Mouse (Mus musculus) lung, embryonic 14.5 days (tissue): ENCODE measurements around the gene Cadm4. TPM values are rescaled to one million over a fixed set of nuclear protein-coding genes. Genes with fewer than 3 reads are reported as not detected.
"Not testable (repeated sequence)": the region's sequence is repeated elsewhere in the genome, so short reads cannot be mapped to it uniquely, and the experiment has no call there.

Experiments used
- ATAC-seq: fragments of 200-750 bp; cut with Nextera tagmentation; 2 replicates; pipeline ENCODE4 v1.8.0; 2017; ENCODE audit warnings: mild to moderate bottlenecking, moderate TSS enrichment, moderate library complexity; ENCODE audit not compliant: insufficient read depth
- DNase-seq: peaks from one replicate; pipeline ENCODE4 v3.0.0-alpha.2; 2015
- H3K27ac ChIP-seq: fragments of 300-500 bp; sonication (generic); 2 replicates; pipeline ENCODE4 v1.5.1; 2014; ENCODE audit warnings: low read depth, mild to moderate bottlenecking, moderate library complexity
- H3K27me3 ChIP-seq: fragments of 300-500 bp; sonication (generic); 2 replicates; pipeline ENCODE4 v1.6.1; 2014; ENCODE audit warnings: low read length, control low read depth; ENCODE audit not compliant: insufficient read depth
- H3K36me3 ChIP-seq: fragments of 300-500 bp; sonication (generic); 2 replicates; pipeline ENCODE4 v1.6.1; 2014; ENCODE audit warnings: control low read depth; ENCODE audit not compliant: insufficient read depth
- H3K4me1 ChIP-seq: fragments of 300-500 bp; sonication (generic); 2 replicates; pipeline ENCODE4 v1.6.1; 2014; ENCODE audit warnings: antibody characterized with exemption, control low read depth; ENCODE audit not compliant: insufficient read depth
- H3K4me2 ChIP-seq: fragments of 300-500 bp; sonication (generic); 2 replicates; pipeline ENCODE4 v1.6.1; 2014; ENCODE audit warnings: mild to moderate bottlenecking
- H3K4me3 ChIP-seq: fragments of 300-500 bp; sonication (generic); 2 replicates; pipeline ENCODE4 v1.5.1; 2014; ENCODE audit warnings: low read depth, low read length
- H3K9ac ChIP-seq: fragments of 300-500 bp; sonication (generic); 2 replicates; pipeline ENCODE4 v1.6.1; 2014
- H3K9me3 ChIP-seq: fragments of 300-500 bp; sonication (generic); 2 replicates; pipeline ENCODE4 v1.6.1; 2016; ENCODE audit warnings: low read depth, low read length, control low read depth
- CTCF ChIP-seq: IDR thresholded peaks from 2 replicates; pipeline ENCODE4 v1.5.1; 2016; ENCODE audit warnings: antibody characterized with exemption, low read depth
- WGBS: fragments of 180-500 bp; shearing (Covaris S2); extraction: QIAGEN DNeasy Blood & Tissue Kit; methylation state at CpG from one replicate; pipeline ENCODE4 v1.1.7; 2014; 5-methylcytosine and 5-hydroxymethylcytosine counted together
- polyA plus RNA-seq: library from polyadenylated mRNA; unstranded; fragments of >200 nt; fragmentation: Nextera tagmentation; extraction: Ambion mirVana; gene quantifications from 2 replicates; pipeline ENCODE4 v1.2.1, GENCODE M21; 2014

Gene Cadm4
- polyA plus RNA-seq, 1 experiment from 2014 or later: 0.72 TPM

- Histone ChIP-seq H3K36me3 (peaks cover 15% of the 10 kb centered on the region; the same call in 1 of the 2 replicates), H3K27me3 (peaks cover 5% of the 10 kb centered on the region; the same call in 1 of the 2 replicates), H3K9ac (peak within 1 kb of the TSS; percentile 97), H3K4me3 (peak within 1 kb of the TSS; percentile 78), H3K4me2 (peak within 1 kb of the TSS; percentile 89), H3K27ac (peak within 1 kb of the TSS; percentile 99), H3K9me3 (no peaks in the 10 kb centered on the region), H3K4me1 (peaks cover 8% of the 10 kb centered on the region; the same call in 1 of the 2 replicates)
- WGBS: under 1% methylated on average over 84 of the region's 84 CpGs
- DNase-seq (peak; percentile 91), ATAC-seq (peak; percentile 92)
- no peak for TF ChIP-seq CTCF
These were observed 25.3 kb downstream of the Cadm4 start, which contains the start of gene Zfp428 for GRCm38 (mm10) chr7:24506838-24507725. Gene Zfp428, plus strand, starts transcription at chr7:24507006.

- no peak for DNase-seq
- WGBS: 1% methylated on average over 20 of the region's 20 CpGs
These were observed 25.9 kb downstream of the Cadm4 start for GRCm38 (mm10) chr7:24507726-24508114.

GRCm38 (mm10) chr7:24512355-24512754 is 30.5 kb downstream of the Cadm4 start, which contains the start of gene AC161166.1:
Gene AC161166.1, minus strand, starts transcription at chr7:24512455.
- H3K9ac ChIP-seq: no peak within 1 kb of the TSS

More at GRCm38 (mm10) chr7:24507726-24508114, 25.9 kb downstream of the Cadm4 start:
- peaks cover 8% of the 10 kb centered on the region; the same call in 1 of the 2 replicates for H3K4me1 ChIP-seq
- H3K9me3 ChIP-seq: no peaks in the 10 kb centered on the region
- peak; percentile 9; the same call in 1 of the 2 replicates for ATAC-seq
- no peak for TF ChIP-seq CTCF
- H3K36me3 ChIP-seq: peaks cover 17% of the 10 kb centered on the region; the same call in 1 of the 2 replicates
- peaks cover 5% of the 10 kb centered on the region; the same call in 1 of the 2 replicates for H3K27me3 ChIP-seq
- H3K4me2 ChIP-seq: peak overlapping the region; percentile 89
- peak overlapping the region; percentile 97 for H3K9ac ChIP-seq
- peak overlapping the region; percentile 99 for H3K27ac ChIP-seq
- H3K4me3 ChIP-seq: peak overlapping the region; percentile 78

GRCm38 (mm10) chr7:24516319-24516718 is 34.5 kb downstream of the Cadm4 start:
- H3K27me3 ChIP-seq: not testable (repeated sequence)
- peaks cover 26% of the 10 kb centered on the region; the same call in 1 of the 2 replicates for H3K36me3 ChIP-seq
- WGBS: 65% methylated on average over 8 of the region's 8 CpGs

More at GRCm38 (mm10) chr7:24512355-24512754, 30.5 kb downstream of the Cadm4 start, which contains the start of gene AC161166.1:
- 92% methylated on average over 7 of the region's 7 CpGs for WGBS
- no peak for TF ChIP-seq CTCF
- Histone ChIP-seq H3K27me3 (no peaks in the 10 kb centered on the region), H3K36me3 (peaks cover 34% of the 10 kb centered on the region; the same call in 1 of the 2 replicates), H3K4me1 (0 out of 2 replicates have a peak, but pooled peaks cover 3% of the 10 kb centered on the region), H3K4me2 (no peak within 1 kb of the TSS), H3K4me3 (no peak within 1 kb of the TSS), H3K9me3 (no peaks in the 10 kb centered on the region), H3K27ac (no peak within 1 kb of the TSS)
- ATAC-seq (no peak), DNase-seq (no peak)

GRCm38 (mm10) chr7:24517077-24517476 is 35.3 kb downstream of the Cadm4 start:
- 55% methylated on average over 5 of the region's 5 CpGs for WGBS
- Histone ChIP-seq H3K27ac (no peak overlapping the region), H3K36me3 (peaks cover 19% of the 10 kb centered on the region; the same call in 1 of the 2 replicates), H3K27me3 (no peaks in the 10 kb centered on the region), H3K4me2 (no peak overlapping the region), H3K9ac (no peak overlapping the region), H3K4me1 (no peaks in the 10 kb centered on the region), H3K9me3 (no peaks in the 10 kb centered on the region), H3K4me3 (no peak overlapping the region)
- no peak for TF ChIP-seq CTCF
- DNase-seq: no peak
- no peak for ATAC-seq

More at GRCm38 (mm10) chr7:24516319-24516718, 34.5 kb downstream of the Cadm4 start:
- not testable (repeated sequence) for H3K9ac ChIP-seq, H3K4me1 ChIP-seq, H3K27ac ChIP-seq, ATAC-seq, H3K4me3 ChIP-seq, H3K4me2 ChIP-seq, H3K9me3 ChIP-seq, DNase-seq

- no peak overlapping the region for H3K4me2 ChIP-seq
These were observed 35.8 kb downstream of the Cadm4 start for GRCm38 (mm10) chr7:24517654-24518053.

GRCm38 (mm10) chr7:24519130-24519529 is 37.3 kb downstream of the Cadm4 start:
- 60% methylated on average over 3 of the region's 3 CpGs for WGBS
- Histone ChIP-seq H3K4me2 (no peak overlapping the region), H3K4me3 (no peak overlapping the region), H3K27me3 (no peaks in the 10 kb centered on the region), H3K9me3 (no peaks in the 10 kb centered on the region), H3K36me3 (peaks cover 16% of the 10 kb centered on the region; the same call in 1 of the 2 replicates), H3K27ac (no peak overlapping the region), H3K4me1 (no peaks in the 10 kb centered on the region), H3K9ac (no peak overlapping the region)
- no peak for ATAC-seq
- no peak for TF ChIP-seq CTCF
- DNase-seq: no peak

More at GRCm38 (mm10) chr7:24517654-24518053, 35.8 kb downstream of the Cadm4 start:
- WGBS: 58% methylated on average over 6 of the region's 6 CpGs
- Histone ChIP-seq H3K9ac (no peak overlapping the region), H3K27me3 (no peaks in the 10 kb centered on the region), H3K4me3 (no peak overlapping the region), H3K4me1 (no peaks in the 10 kb centered on the region), H3K27ac (no peak overlapping the region), H3K9me3 (no peaks in the 10 kb centered on the region), H3K36me3 (peaks cover 16% of the 10 kb centered on the region; the same call in 1 of the 2 replicates)
- DNase-seq: no peak
- ATAC-seq: no peak
- no peak for TF ChIP-seq CTCF

GRCm38 (mm10) chr7:24520054-24520453 is 38.2 kb downstream of the Cadm4 start:
- WGBS: 89% methylated on average over 10 of the region's 10 CpGs
- H3K4me1 ChIP-seq, H3K4me3 ChIP-seq, DNase-seq, H3K9me3 ChIP-seq, H3K9ac ChIP-seq, H3K4me2 ChIP-seq, H3K27me3 ChIP-seq, H3K27ac ChIP-seq, H3K36me3 ChIP-seq, ATAC-seq: not testable (repeated sequence)
